Mouse (Mus musculus) liver, postnatal 0 days (tissue): ENCODE measurements around the gene Epb41. TPM values are rescaled to one million over a fixed set of nuclear protein-coding genes. Genes with fewer than 3 reads are reported as not detected.
A peak's percentile ranks its signal among the peaks of the same experiment; 100 is the strongest.

Source experiments
- ATAC-seq: fragments of 200-750 bp; cut with Nextera tagmentation; 2 replicates; pipeline ENCODE4 v1.8.0; 2017; ENCODE audit warnings: mild to moderate bottlenecking, moderate library complexity
- DNase-seq: peaks from one replicate; pipeline ENCODE4 v3.0.0-alpha.2; 2016
- H3K27ac ChIP-seq: fragments of 300-500 bp; sonication (generic); 2 replicates; pipeline ENCODE4 v1.5.1; 2014; ENCODE audit warnings: antibody characterized with exemption, moderate library complexity, mild to moderate bottlenecking, low read depth
- H3K27me3 ChIP-seq: fragments of 300-500 bp; sonication (generic); 2 replicates; pipeline ENCODE4 v1.6.1; 2014; ENCODE audit warnings: low read length, control low read depth, mixed read lengths; ENCODE audit not compliant: insufficient read depth
- H3K36me3 ChIP-seq: fragments of 300-500 bp; sonication (generic); replicated peaks from 2 replicates; pipeline ENCODE4 v1.6.1; 2014; ENCODE audit warnings: mild to moderate bottlenecking, control low read depth, low read length, moderate library complexity, mixed read lengths; ENCODE audit not compliant: insufficient read depth
- H3K4me1 ChIP-seq: fragments of 300-500 bp; sonication (generic); 2 replicates; pipeline ENCODE4 v1.6.1; 2014; ENCODE audit warnings: antibody characterized with exemption, mild to moderate bottlenecking, control low read depth; ENCODE audit not compliant: insufficient read depth
- H3K4me2 ChIP-seq: fragments of 300-500 bp; sonication (generic); 2 replicates; pipeline ENCODE4 v1.6.1; 2014; ENCODE audit warnings: low read depth, mild to moderate bottlenecking, low read length, moderate library complexity, mixed read lengths
- H3K4me3 ChIP-seq: fragments of 300-500 bp; sonication (generic); 2 replicates; pipeline ENCODE4 v1.5.1; 2014; ENCODE audit warnings: low read depth, low read length
- H3K9ac ChIP-seq: fragments of 300-500 bp; sonication (generic); replicated peaks from 2 replicates; pipeline ENCODE4 v1.6.1; 2014; ENCODE audit warnings: mild to moderate bottlenecking, moderate library complexity
- H3K9me3 ChIP-seq: fragments of 300-500 bp; sonication (generic); 2 replicates; pipeline ENCODE4 v1.6.1; 2016; ENCODE audit warnings: mild to moderate bottlenecking, control low read depth, low read length, mixed read lengths
- CTCF ChIP-seq: sonication (generic); IDR thresholded peaks from 2 replicates; pipeline ENCODE4 v1.5.1; 2016; ENCODE audit warnings: antibody characterized with exemption, low read depth
- EP300 ChIP-seq: IDR thresholded peaks from 2 replicates; pipeline ENCODE4 v1.6.1; 2016; ENCODE audit warnings: antibody characterized with exemption, low read depth, mild to moderate bottlenecking
- WGBS: fragments of 180-500 bp; shearing (Covaris S2); extraction: QIAGEN DNeasy Blood & Tissue Kit; methylation state at CpG from one replicate; pipeline ENCODE4 v1.1.7; 2014; ENCODE audit not compliant: insufficient replicate concordance; 5-methylcytosine and 5-hydroxymethylcytosine counted together
- polyA plus RNA-seq: library from polyadenylated mRNA; unstranded; fragments of >200 nt; fragmentation: Nextera tagmentation; extraction: Ambion mirVana; gene quantifications from 2 replicates; pipeline ENCODE4 v1.2.1, GENCODE M21; 2015

The Epb41 gene
- polyA plus RNA-seq, 1 experiment from 2014 or later, result 75.1 TPM

GRCm38 (mm10) chr4:132076480-132077405 is 1.6 kb upstream of the Epb41 start:
- H3K36me3 ChIP-seq, result peaks cover 5% of the 10 kb centered on the region; the same call in 1 of the 2 replicates
- H3K9me3 ChIP-seq, result no peaks in the 10 kb centered on the region
- H3K27ac ChIP-seq, result peak overlapping the region; percentile 100
- DNase-seq (peak; percentile 92), ATAC-seq (peak; percentile 57)
- H3K4me3 ChIP-seq, result peak overlapping the region; percentile 43
- peaks cover 57% of the 10 kb centered on the region for H3K4me1 ChIP-seq
- peak overlapping the region; percentile 85 for H3K4me2 ChIP-seq
- peak overlapping the region; percentile 79 for H3K9ac ChIP-seq
- no peaks in the 10 kb centered on the region for H3K27me3 ChIP-seq
- TF ChIP-seq EP300 (peak; percentile 98), CTCF (no peak)
- 12% methylated on average over 20 of the region's 20 CpGs for whole genome bisulfite sequencing

- no peak for TF ChIP-seq EP300
- TF ChIP-seq CTCF, result no peak
- no peak overlapping the region for H3K4me3 ChIP-seq
- 40% methylated on average over 1 of the region's 1 CpGs for WGBS
- no peaks in the 10 kb centered on the region for H3K27me3 ChIP-seq
- no peaks in the 10 kb centered on the region for H3K9me3 ChIP-seq
- peak overlapping the region; percentile 85 for H3K4me2 ChIP-seq
- ATAC-seq, result no peak
- H3K9ac ChIP-seq, result peak overlapping the region; percentile 17
- DNase-seq, result no peak
- peaks cover 61% of the 10 kb centered on the region for H3K4me1 ChIP-seq
- H3K36me3 ChIP-seq, result peaks cover 14% of the 10 kb centered on the region
- H3K27ac ChIP-seq, result peak overlapping the region; percentile 100
These were observed 675 bp upstream of the Epb41 start for GRCm38 (mm10) chr4:132075796-132076195.

GRCm38 (mm10) chr4:132074077-132074932 is 816 bp downstream of the Epb41 start, which contains the start of gene Gm10300:
TSS of gene Gm10300 (plus strand) at chr4:132074697.
- peak; percentile 67 for DNase-seq
- peak; percentile 4; the same call in 1 of the 2 replicates for ATAC-seq
- TF ChIP-seq CTCF (no peak), EP300 (no peak)
- H3K9me3 ChIP-seq, result no peaks in the 10 kb centered on the region
- peak within 1 kb of the TSS; percentile 85 for H3K4me2 ChIP-seq
- peak within 1 kb of the TSS; percentile 100 for H3K27ac ChIP-seq
- no peaks in the 10 kb centered on the region for H3K27me3 ChIP-seq
- peaks cover 28% of the 10 kb centered on the region for H3K36me3 ChIP-seq
- peaks cover 64% of the 10 kb centered on the region for H3K4me1 ChIP-seq
- 1% methylated on average over 41 of the region's 42 CpGs for WGBS
- H3K9ac ChIP-seq, result peak within 1 kb of the TSS; percentile 97
- peak within 1 kb of the TSS; percentile 95 for H3K4me3 ChIP-seq

- peaks cover 61% of the 10 kb centered on the region for H3K4me1 ChIP-seq
- no peaks in the 10 kb centered on the region for H3K27me3 ChIP-seq
- DNase-seq, result peak; percentile 59
- peak overlapping the region; percentile 85 for H3K4me2 ChIP-seq
- H3K9ac ChIP-seq, result peak overlapping the region; percentile 97
- ATAC-seq, result no peak
- H3K27ac ChIP-seq, result peak overlapping the region; percentile 96
- peak; percentile 49 for TF ChIP-seq CTCF
- TF ChIP-seq EP300, result no peak
- peak overlapping the region; percentile 95 for H3K4me3 ChIP-seq
- H3K36me3 ChIP-seq, result peaks cover 38% of the 10 kb centered on the region
- no peaks in the 10 kb centered on the region for H3K9me3 ChIP-seq
- WGBS, result 74% methylated on average over 6 of the region's 6 CpGs
These were observed 2.2 kb downstream of the Epb41 start for GRCm38 (mm10) chr4:132072946-132073345.

- Histone ChIP-seq H3K27me3 (no peaks in the 10 kb centered on the region), H3K4me2 (peak overlapping the region; percentile 85), H3K27ac (peak overlapping the region; percentile 96), H3K4me1 (peaks cover 62% of the 10 kb centered on the region), H3K36me3 (peaks cover 43% of the 10 kb centered on the region), H3K4me3 (peak overlapping the region; percentile 95), H3K9me3 (no peaks in the 10 kb centered on the region), H3K9ac (peak overlapping the region; percentile 97)
- no peak for TF ChIP-seq CTCF
- no peak for TF ChIP-seq EP300
- WGBS, result 68% methylated on average over 3 of the region's 3 CpGs
- DNase-seq (no peak), ATAC-seq (no peak)
These were observed 3.0 kb downstream of the Epb41 start for GRCm38 (mm10) chr4:132072156-132072555.
